Mouse (Mus musculus): ENCODE data around the gene Kcnj10.

DNA sequence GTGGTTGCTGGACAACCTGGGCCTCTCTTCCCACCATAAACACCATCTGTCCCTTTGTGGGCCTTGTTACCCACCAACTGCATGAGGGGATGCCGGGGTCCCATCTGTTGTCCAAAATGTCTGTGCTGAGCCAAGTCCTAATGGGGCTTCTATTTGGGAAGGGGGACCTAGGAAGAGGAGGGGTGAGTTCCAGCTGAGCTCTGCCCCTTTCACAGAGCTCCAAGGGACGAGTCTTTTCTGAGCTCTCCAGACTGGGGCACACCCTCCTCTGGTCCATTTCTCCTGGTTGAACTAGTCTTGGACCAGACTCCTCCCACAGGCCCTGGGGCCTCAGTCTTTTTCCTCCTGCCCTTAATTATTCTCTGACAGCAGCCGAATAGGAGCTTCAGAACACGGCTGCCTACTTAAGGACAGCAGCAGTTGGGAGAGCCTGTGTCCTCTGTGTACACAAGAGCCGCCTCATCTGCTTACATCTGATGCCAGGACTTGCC lies 21.0 kb upstream of the Kcnj10 start:
- TF ChIP-seq POLR2A (IDR thresholded peaks at IDR 0.05; ENCODE audit: borderline replicate concordance, control insufficient read depth, low read depth, low read length) (no peak), CTCF (IDR thresholded peaks at IDR 0.05; ENCODE audit: control insufficient read depth, insufficient read depth, low read length) (no peak)

All from bone marrow, adult 2 months (tissue).